Mouse (Mus musculus) left cerebral cortex, adult 2 months (tissue): ENCODE measurements around the gene Rab5c. TPM values are rescaled to one million over a fixed set of nuclear protein-coding genes. Genes with fewer than 3 reads are reported as not detected.

Experiments used
- DNase-seq, 2 experiments: peaks; one replicate each; pipeline ENCODE4 v3.0.0; 2021 to 2022; ENCODE audit warnings: low spot score in 2 of 2, mixed read lengths in 1 of 2; ENCODE audit errors: extremely low spot score in 1 of 2
- H3K27ac ChIP-seq: fragments of 200-600 bp; 2 replicates; pipeline ENCODE4 v1.8.1; 2022
- H3K4me3 ChIP-seq: fragments of 200-600 bp; 2 replicates; pipeline ENCODE4 v1.8.1; 2022
- CTCF ChIP-seq: fragments of 200-600 bp; IDR thresholded peaks from 2 replicates; pipeline ENCODE4 v1.8.1; 2022; ENCODE audit warnings: antibody characterized with exemption, mild to moderate bottlenecking, moderate library complexity
- intact Hi-C: fragments of 180-260 bp; cut with DNase I; formaldehyde crosslinking; loops from one replicate; pipeline ENCODE4 v1.15.1; 2025
- long read RNA-seq, 2 experiments: library from polyadenylated mRNA; stranded (forward); transcript quantifications; one replicate each; pipeline ENCODE4 v2.0.0; 2021; ENCODE audit warnings: borderline mapping rate in 2 of 2
- total RNA-seq, 2 experiments: library from RNA; stranded (reverse); gene quantifications; 2 replicates each; pipeline ENCODE4 v1.2.3; 2021

The Rab5c gene
- 100 to 1,000 TPM; 139 to 142 TPM for total RNA-seq
- long read RNA-seq, experiment 1, transcript Rab5c-202 (6 exons, 1,915 nt) = major isoform, 20 of 24 reads
- long read RNA-seq, experiment 1, partial matches to known transcripts = 1 of 24 reads
- long read RNA-seq, experiment 1, other reads (novel, unspliced or antisense) = 3 of 24 reads
- long read RNA-seq, experiment 2, transcript Rab5c-202 (6 exons, 1,915 nt) = major isoform, 13 of 15 reads
- long read RNA-seq, experiment 2, partial matches to known transcripts = 0 of 15 reads
- long read RNA-seq, experiment 2, other reads (novel, unspliced or antisense) = 2 of 15 reads

GRCm38 (mm10) chr11:100738066-100738604, at the start of gene Rab5c:
TSS of gene Rab5c (minus strand) at chr11:100738215.
- DNase-seq = peak; percentile 98 to 99
- H3K4me3 ChIP-seq = peak within 1 kb of the TSS; percentile 97
- peak; percentile 5; the same call in 1 of the 2 replicates for TF ChIP-seq CTCF
- intact Hi-C loops = no loop called here
- H3K27ac ChIP-seq = peak within 1 kb of the TSS; percentile 88

DNA sequence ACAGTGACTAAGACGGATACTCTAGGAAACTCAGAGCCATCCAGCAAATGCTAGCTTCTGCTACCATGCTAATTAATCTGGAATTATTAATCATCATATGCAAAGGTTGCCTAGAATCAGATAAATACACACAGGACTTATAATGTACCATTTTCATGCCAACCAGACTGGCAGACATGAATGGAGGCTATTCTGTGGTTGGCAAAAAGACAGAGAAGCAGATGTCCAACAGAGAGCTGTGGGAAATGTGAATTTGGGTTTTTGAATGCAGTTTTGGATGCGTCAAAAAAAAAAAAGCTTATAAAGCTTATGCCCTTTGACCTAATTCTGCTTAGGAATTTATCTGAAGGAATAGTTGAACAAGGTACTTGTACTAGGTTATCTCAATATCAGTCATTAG, 47.8 kb upstream of the Rab5c start:
- no peak for TF ChIP-seq CTCF
- Histone ChIP-seq H3K27ac (no peak overlapping the region), H3K4me3 (no peak overlapping the region)
- DNase-seq = no peak
- intact Hi-C loops = no loop called here

- no peak for TF ChIP-seq CTCF
These were observed 46.3 kb upstream of the Rab5c start for GRCm38 (mm10) chr11:100784286-100784685.

GRCm38 (mm10) chr11:100782568-100782967, 44.6 kb upstream of the Rab5c start:
- no peak for TF ChIP-seq CTCF
- no peak overlapping the region for H3K27ac ChIP-seq
- no peak for DNase-seq
- H3K4me3 ChIP-seq = no peak overlapping the region
- intact Hi-C loops = no loop called here

More at GRCm38 (mm10) chr11:100784286-100784685, 46.3 kb upstream of the Rab5c start:
- no peak overlapping the region for H3K4me3 ChIP-seq
- intact Hi-C loops = no loop called here
- no peak for DNase-seq
- no peak overlapping the region for H3K27ac ChIP-seq

DNA sequence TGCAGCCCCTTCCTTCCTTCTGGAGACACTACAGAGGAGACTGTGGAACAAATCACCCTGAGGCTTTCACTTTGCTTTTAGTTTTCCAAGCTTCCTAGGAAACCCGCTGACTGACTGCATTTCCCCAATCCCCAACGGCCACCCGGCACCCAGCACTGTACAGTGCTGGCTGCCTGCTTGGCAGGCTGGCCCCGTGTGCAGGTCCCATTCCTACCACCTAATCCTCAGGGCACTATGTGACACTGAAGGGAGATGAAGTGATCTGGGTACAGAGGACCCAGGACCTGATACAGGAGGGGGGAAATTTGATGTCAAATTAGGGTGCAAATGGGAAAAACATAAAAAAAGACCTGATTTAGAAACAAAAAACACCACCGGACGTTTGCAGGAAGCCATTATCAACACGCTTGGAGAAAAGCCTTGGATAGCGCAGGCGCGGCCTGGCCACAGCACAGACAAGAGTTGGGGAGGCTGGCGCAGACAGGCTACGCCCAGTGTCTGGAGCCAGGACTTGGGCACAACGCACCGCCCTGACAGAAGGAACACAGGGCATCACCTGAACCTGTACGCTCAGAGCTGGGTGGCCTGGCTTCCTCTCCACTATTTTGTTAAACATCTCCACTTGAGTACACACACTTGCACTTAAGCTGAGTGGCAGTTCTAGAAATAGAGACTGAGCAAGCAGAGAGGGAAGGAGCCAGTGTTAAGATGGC, 43.9 kb upstream of the Rab5c start:
- Histone ChIP-seq H3K27ac (no peak overlapping the region), H3K4me3 (no peak overlapping the region)
- intact Hi-C loops = no loop called here
- DNase-seq = no peak
- no peak for TF ChIP-seq CTCF

GRCm38 (mm10) chr11:100780247-100780646, 42.2 kb upstream of the Rab5c start:
- no peak overlapping the region for H3K4me3 ChIP-seq
- no peak for DNase-seq
- TF ChIP-seq CTCF = no peak
- intact Hi-C loops = no loop called here
- H3K27ac ChIP-seq = no peak overlapping the region

GRCm38 (mm10) chr11:100778069-100778468, 40.1 kb upstream of the Rab5c start:
- Histone ChIP-seq H3K27ac (no peak overlapping the region), H3K4me3 (no peak overlapping the region)
- no peak for TF ChIP-seq CTCF
- no peak for DNase-seq
- intact Hi-C loops = no loop called here

DNA sequence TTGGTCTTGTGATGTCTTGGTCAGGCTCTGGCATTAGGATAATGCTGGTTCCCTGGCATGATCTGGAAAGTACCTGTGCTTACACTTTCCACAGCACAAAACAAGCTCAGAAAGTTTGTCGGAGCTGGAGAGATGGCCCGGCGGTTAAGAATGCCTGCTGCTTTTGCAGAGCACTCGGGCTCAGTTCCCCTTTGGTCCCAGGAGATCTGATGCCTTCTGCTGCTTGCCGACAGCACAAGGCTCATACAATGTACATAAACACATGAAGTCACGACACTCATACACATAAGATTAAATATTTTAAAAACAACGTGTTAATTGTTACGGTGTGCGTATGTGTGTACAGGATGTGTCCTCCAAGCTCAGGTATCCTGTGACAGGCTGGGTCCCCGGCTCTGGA, 37.9 kb upstream of the Rab5c start:
- intact Hi-C loops = no loop called here
- DNase-seq = no peak
- Histone ChIP-seq H3K4me3 (no peak overlapping the region), H3K27ac (no peak overlapping the region)
- no peak for TF ChIP-seq CTCF

DNA sequence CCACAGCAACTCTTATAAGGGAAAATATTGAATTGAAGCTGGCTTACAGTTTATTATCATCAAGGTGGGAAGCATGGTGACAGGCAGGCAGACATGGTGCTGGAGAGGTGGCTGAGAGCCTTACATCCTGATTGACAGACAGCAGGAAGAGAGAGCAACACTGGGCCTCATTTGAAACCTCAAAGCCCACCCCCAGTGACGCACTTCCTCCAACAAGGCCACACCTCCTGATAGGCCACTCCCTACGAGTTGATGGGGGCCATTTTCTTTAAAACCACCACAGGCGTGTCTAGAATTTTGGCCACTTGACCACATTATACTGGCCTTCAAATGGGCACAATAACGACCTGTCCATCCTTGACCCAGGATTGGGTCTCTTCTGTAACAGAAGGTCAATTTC, 36.2 kb upstream of the Rab5c start:
- no peak overlapping the region for H3K27ac ChIP-seq
- no peak for TF ChIP-seq CTCF
- no peak overlapping the region for H3K4me3 ChIP-seq
- intact Hi-C loops = no loop called here
- DNase-seq = no peak

DNA sequence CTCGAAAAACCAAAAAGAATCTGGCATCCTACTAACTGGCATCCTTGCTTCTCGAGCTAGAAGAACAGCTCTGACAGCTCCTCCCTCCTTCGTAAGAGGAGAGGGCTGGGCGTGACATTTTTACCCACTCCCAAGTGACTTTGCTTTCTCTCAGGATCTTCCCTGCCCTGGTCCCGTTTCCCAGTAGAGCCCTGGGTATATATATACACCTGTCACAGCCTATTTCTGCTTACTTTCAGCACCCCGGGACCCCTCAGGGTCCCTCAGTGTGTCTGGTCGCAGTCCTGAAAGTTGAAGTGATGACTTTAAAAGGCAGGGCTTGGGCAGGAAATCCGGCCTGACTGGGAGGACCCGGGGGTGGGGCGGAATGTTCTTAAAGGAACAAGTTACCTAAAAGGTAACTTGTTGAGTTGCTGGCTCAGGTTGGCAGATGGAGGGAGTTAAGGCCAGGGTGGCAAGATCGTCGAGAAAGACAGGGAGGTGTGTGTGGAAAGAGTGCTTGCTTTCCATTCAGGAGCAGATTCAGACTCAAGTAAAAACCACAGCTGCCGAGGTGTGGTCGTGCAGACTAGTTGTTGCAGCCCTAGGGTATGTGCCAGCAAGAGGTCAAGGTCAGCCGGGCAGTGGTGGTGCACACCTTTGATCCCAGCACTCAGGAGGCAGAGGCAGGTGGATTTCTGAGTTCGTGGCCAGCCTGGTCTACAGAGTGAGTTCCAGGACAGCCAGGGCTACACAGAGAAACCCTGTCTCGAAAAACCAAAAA, 32.8 kb upstream of the Rab5c start, which contains the start of gene Ghdc:
Gene Ghdc (minus strand): TSS at position 312 of the 763 bp plus-strand sequence.
- DNase-seq = peak; percentile 73 to 77
- intact Hi-C loops = no loop called here
- no peak for TF ChIP-seq CTCF
- H3K27ac ChIP-seq = peak within 1 kb of the TSS; percentile 77
- peak within 1 kb of the TSS; percentile 74 for H3K4me3 ChIP-seq

DNA sequence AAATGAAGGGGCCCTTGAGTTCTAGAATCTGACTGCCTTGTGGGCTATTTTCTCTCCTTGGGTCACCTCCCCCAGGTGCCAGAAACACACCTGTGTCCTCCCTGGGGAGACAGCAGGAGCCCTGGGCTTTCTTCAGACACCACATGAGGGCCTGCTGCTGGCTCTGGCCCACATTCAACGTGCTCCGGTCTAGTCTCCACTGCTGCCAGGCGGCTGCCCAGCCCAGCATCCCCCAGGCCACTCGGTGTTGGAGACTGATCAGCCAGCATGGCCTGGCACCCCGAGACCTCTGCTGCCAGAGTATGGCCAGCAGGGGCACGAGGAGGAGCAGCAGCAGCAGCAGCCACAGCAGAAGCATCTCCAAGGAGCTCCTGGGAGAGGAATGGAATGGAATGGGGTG, 32.0 kb upstream of the Rab5c start:
- Histone ChIP-seq H3K27ac (no peak overlapping the region; the same call in 1 of the 2 replicates), H3K4me3 (peak overlapping the region; percentile 74)
- no peak for TF ChIP-seq CTCF
- intact Hi-C loops = loop anchor here (5.0 kb wide), 1 partner anchor 187 kb away; no protein-coding TSS in a partner anchor
- DNase-seq = no peak

DNA sequence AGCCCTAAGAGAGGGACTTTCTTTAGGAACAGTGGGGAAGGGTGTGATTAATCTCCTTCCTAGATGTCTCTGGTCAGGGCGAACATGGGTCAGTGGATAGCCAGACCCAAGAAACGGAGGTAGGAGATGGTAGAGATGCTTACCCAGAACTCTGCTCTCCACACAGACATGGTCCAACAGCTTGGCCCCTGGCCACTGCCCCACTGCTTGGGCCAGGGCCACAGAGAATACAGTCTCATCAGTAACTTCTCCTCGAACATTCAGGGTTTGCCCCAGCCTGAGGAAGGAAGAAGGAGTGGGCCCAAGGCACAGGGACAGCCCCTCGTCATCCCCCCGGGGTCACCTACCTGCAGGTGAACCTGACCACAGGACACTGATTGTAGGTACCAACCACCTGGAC, 29.9 kb upstream of the Rab5c start:
- no peak for TF ChIP-seq CTCF
- no peak for DNase-seq
- Histone ChIP-seq H3K27ac (no peak overlapping the region), H3K4me3 (no peak overlapping the region)
- intact Hi-C loops = loop anchor here (5.0 kb wide), 1 partner anchor 189 kb away; no protein-coding TSS in a partner anchor
